ENCODE assay signal across 7 mouse cellular contexts in the genomic region with DNA sequence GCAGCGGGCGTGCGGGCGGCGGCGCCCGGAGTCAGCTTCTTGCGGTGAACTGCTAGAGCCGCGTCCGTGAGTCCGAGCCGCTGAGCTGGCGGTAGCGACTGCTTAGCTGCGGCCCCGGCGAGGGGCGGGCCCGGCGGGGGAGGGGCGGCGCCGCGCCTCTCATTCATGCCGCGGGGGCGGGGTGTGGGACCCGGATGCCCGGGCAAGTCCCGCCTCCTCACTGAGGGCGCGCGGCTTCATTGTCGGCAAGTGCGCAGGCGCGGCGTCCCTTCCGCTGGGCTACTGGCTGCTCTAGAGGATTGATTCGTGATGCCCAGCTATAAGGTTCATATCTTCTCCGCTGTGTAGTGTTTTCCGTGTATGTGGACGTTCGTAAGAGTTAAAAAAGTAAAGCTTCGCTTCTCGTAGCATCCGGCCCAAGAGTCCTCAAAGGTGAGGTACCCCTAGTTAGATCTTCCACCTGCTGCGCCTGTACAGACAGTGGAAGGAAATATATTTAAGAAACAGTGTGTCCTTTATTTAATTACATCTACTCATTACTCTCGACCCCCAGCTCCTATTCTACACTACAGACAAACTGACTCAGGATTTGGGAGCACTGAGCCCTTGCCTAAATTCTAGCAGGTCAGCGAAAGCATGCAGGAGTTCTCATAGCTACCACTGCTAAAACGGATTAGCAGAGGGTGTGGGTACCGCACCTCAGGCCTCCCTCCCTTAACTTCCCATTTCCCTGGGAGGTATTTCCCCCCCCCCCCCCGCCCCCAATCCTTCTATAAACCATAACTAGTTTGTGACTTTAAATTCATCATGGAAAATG. TPM values are rescaled to one million over a fixed set of nuclear protein-coding genes. Genes with fewer than 3 reads are reported as not detected.
DNase-seq lines count a peak whose midpoint lies in the region; ATAC-seq lines count a peak whose summit lies in the region.

A gene (minus strand): TSS at position 146 of the 817 bp plus-strand sequence.

- H3K27me3 ChIP-seq in embryonic facial prominence, embryonic 10.5 days (replicated peaks; ENCODE audit: low read depth, poor library complexity, severe bottlenecking) = no peaks in the 10 kb centered on the region
- H3K27me3 ChIP-seq in limb, embryonic 11.5 days (ENCODE audit: control insufficient read depth, insufficient read depth, low read length) = no peaks in the 10 kb centered on the region
- no peaks in the 10 kb centered on the region for H3K27me3 ChIP-seq in midbrain, embryonic 14.5 days (ENCODE audit: control insufficient read depth, insufficient read depth, low read length)

- peak within 1 kb of the TSS; percentile 93 for H3K9ac ChIP-seq in limb, embryonic 11.5 days (ENCODE audit: low read length)
- H3K9ac ChIP-seq in midbrain, embryonic 14.5 days (replicated peaks; ENCODE audit: low read length) = peak within 1 kb of the TSS; percentile 97

- peaks cover 16% of the 10 kb centered on the region for H3K4me1 ChIP-seq in embryonic facial prominence, embryonic 10.5 days
- H3K4me1 ChIP-seq in limb, embryonic 11.5 days (ENCODE audit: control insufficient read depth, insufficient read depth, low read length) = 0 out of 2 replicates have a peak, but pooled peaks cover 4% of the 10 kb centered on the region
- peaks cover 18% of the 10 kb centered on the region for H3K4me1 ChIP-seq in midbrain, embryonic 14.5 days (ENCODE audit: control insufficient read depth, insufficient read depth, low read length)

- ATAC-seq in limb, embryonic 11.5 days (ENCODE audit: insufficient number of reproducible peaks, low FRiP score, low TSS enrichment, low read depth) = peak; percentile 95
- ATAC-seq in midbrain, embryonic 14.5 days (ENCODE audit: low FRiP score, low TSS enrichment) = peak; percentile 97

- H3K9me3 ChIP-seq in embryonic facial prominence, embryonic 10.5 days = no peaks in the 10 kb centered on the region
- no peaks in the 10 kb centered on the region for H3K9me3 ChIP-seq in limb, embryonic 11.5 days (ENCODE audit: control insufficient read depth, low read length)
- no peaks in the 10 kb centered on the region for H3K9me3 ChIP-seq in midbrain, embryonic 14.5 days (ENCODE audit: control insufficient read depth, low read length)

- H3K4me3 ChIP-seq in embryonic facial prominence, embryonic 10.5 days = peak within 1 kb of the TSS; percentile 95
- peak within 1 kb of the TSS; percentile 96 for H3K4me3 ChIP-seq in limb, embryonic 11.5 days (ENCODE audit: low read depth, low read length)
- peak within 1 kb of the TSS; percentile 98 for H3K4me3 ChIP-seq in midbrain, embryonic 14.5 days (replicated peaks; ENCODE audit: low read depth, low read length)

- H3K27ac ChIP-seq in embryonic facial prominence, embryonic 10.5 days (replicated peaks) = peak within 1 kb of the TSS; percentile 97
- H3K27ac ChIP-seq in limb, embryonic 11.5 days (replicated peaks; ENCODE audit: low read depth, low read length) = peak within 1 kb of the TSS; percentile 88
- peak within 1 kb of the TSS; percentile 98 for H3K27ac ChIP-seq in midbrain, embryonic 14.5 days (replicated peaks; ENCODE audit: low read depth, low read length)

- WGBS in embryonic facial prominence, embryonic 10.5 days = under 1% methylated on average over 54 of the region's 54 CpGs
- under 1% methylated on average over 46 of the region's 54 CpGs for WGBS in limb, embryonic 11.5 days
- under 1% methylated on average over 53 of the region's 54 CpGs for WGBS in midbrain, embryonic 14.5 days

- H3K36me3 ChIP-seq in embryonic facial prominence, embryonic 10.5 days (replicated peaks) = no peaks in the 10 kb centered on the region
- H3K36me3 ChIP-seq in limb, embryonic 11.5 days (ENCODE audit: control insufficient read depth, insufficient read depth, low read length) = no peaks in the 10 kb centered on the region
- H3K36me3 ChIP-seq in midbrain, embryonic 14.5 days (ENCODE audit: control insufficient read depth, insufficient read depth, low read length) = no peaks in the 10 kb centered on the region

- H3K4me2 ChIP-seq in limb, embryonic 11.5 days (ENCODE audit: low read depth, severe bottlenecking) = peak within 1 kb of the TSS; percentile 81
- peak within 1 kb of the TSS; percentile 73 for H3K4me2 ChIP-seq in midbrain, embryonic 14.5 days (ENCODE audit: low read length)

- peak; percentile 99 for DNase-seq in adrenal gland, postnatal 10 days
- DNase-seq in embryonic facial prominence, embryonic 10.5 days (ENCODE audit: low spot score) = peak; percentile 98
- peak; percentile 99 for DNase-seq in heart, adult 11 months
- peak; percentile 100 for DNase-seq in kidney, adult 18-20 months
- DNase-seq in limb, embryonic 11.5 days (ENCODE audit: low spot score) = peak; percentile 99
- DNase-seq in midbrain, embryonic 14.5 days = peak; percentile 99
- peak; percentile 98 to 100 for DNase-seq in spleen, adult 18-20 months

RNA-seq across cellular contexts. Expression of the gene that starts here (rescaled TPM):
- 1 to 10 TPM; 9.3 to 10.0 TPM for total RNA-seq in adrenal gland, postnatal 10 days (2021)
- polyA plus RNA-seq in embryonic facial prominence, embryonic 10.5 days (2016; fragmentation: Nextera tagmentation; extraction: Ambion mirVana) = 8.1 and 9.7 TPM in 2 replicates
- 7.2 and 9.8 TPM in 2 replicates for polyA plus RNA-seq in limb, embryonic 11.5 days (2014; fragmentation: Nextera tagmentation; extraction: Ambion mirVana)
- polyA plus RNA-seq in midbrain, embryonic 14.5 days (2014; fragmentation: Nextera tagmentation; extraction: Ambion mirVana) = 19.6 and 21.2 TPM in 2 replicates

Comparison
In these comparisons a context has a peak if more than half of its experiments do, and no peak if none do; other contexts are left out.
1. Peak in every context shown above with its lines: DNase-seq, ATAC-seq, H3K4me3 ChIP-seq and H3K27ac ChIP-seq.